Mouse (Mus musculus) C2C12 (cell line): ENCODE data around the gene Slc12a8.

Experiments
- CEBPB ChIP-seq: IDR thresholded peaks from one replicate; pipeline ENCODE4 v1.6.1; 2011; ENCODE audit warnings: low read depth, mild to moderate bottlenecking, control low read depth, moderate library complexity
- CTCF ChIP-seq: IDR thresholded peaks from one replicate; pipeline ENCODE4 v1.5.1; 2011; ENCODE audit not compliant: control insufficient read depth, insufficient read depth, insufficient read length
- FOSL1 ChIP-seq: IDR thresholded peaks from one replicate; pipeline ENCODE4 v1.8.0; 2011; ENCODE audit warnings: mild to moderate bottlenecking, low read length; ENCODE audit not compliant: poor library complexity, insufficient read depth, severe bottlenecking
- MAX ChIP-seq: IDR thresholded peaks from one replicate; pipeline ENCODE4 v1.6.1; 2011; ENCODE audit warnings: mild to moderate bottlenecking, control low read depth
- MYOD1 ChIP-seq: IDR thresholded peaks from one replicate; pipeline ENCODE4 v1.6.1; 2011; ENCODE audit warnings: low read depth; ENCODE audit not compliant: control insufficient read depth, insufficient read length
- MYOG ChIP-seq: IDR thresholded peaks from one replicate; pipeline ENCODE4 v1.6.1; 2011; ENCODE audit not compliant: control insufficient read depth, insufficient read length; ENCODE audit errors: extremely low read depth
- USF1 ChIP-seq: IDR thresholded peaks from one replicate; pipeline ENCODE4 v1.6.1; 2011; ENCODE audit warnings: low read depth, mild to moderate bottlenecking, control low read depth, moderate library complexity

DNA sequence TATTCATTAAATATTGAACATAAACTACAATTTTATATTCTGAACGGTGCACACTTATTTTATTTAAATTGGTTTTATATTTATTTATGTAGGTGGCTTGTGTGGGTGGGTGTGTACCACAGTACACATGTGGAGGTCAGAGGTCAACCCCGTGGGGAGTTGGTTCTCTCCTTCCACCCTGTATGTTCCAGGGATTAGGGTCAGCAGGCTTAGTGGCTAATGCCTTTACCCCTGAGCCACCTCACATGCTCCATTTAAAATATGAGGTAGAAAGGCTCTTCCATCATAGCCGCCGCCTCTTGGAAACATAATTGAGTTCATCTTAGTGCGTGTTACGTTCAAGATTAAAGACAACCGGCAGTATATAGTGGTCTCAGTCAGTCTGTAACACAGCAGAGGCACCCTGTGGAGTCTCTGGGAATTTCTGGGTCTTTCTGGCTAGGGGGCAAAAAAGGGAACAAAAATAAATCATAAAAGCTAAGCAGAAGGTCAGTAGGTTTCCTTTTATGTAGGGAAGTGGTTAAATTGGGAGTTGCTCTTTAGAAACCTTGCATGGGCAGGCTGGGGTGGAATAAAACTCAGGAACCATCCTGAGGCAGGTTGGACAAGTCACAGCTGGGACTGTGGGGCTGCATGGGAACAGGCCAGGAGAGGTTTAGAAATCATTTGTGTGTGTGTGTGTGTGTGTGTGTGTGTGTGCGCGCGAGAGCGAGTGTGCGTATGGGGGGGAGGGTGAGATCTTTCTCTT, 51.3 kb downstream of the Slc12a8 start:
- no peak for TF ChIP-seq USF1
- no peak for TF ChIP-seq CTCF
- no peak for TF ChIP-seq CEBPB
- TF ChIP-seq MYOD1, result no peak
- no peak for TF ChIP-seq MAX
- no peak for TF ChIP-seq MYOG
- no peak for TF ChIP-seq FOSL1
